ENCODE assay signal across 8 mouse cellular contexts in genomic region chr8:70539077-70539813, GRCm38 (mm10). TPM values are rescaled to one million over a fixed set of nuclear protein-coding genes. Genes with fewer than 3 reads are reported as not detected.
A peak's percentile ranks its signal among the peaks of the same experiment; 100 is the strongest.
DNase-seq lines count a peak whose midpoint lies in the region; ATAC-seq and TF ChIP-seq lines count a peak whose summit lies in the region.

Gene Ell (plus strand): TSS chr8:70539457.

- no peak for TF ChIP-seq CTCF in liver, embryonic 14.5 days (IDR thresholded peaks at IDR 0.05; ENCODE audit: low read depth)
- TF ChIP-seq CTCF in stomach, postnatal 0 days (IDR thresholded peaks at IDR 0.05; ENCODE audit: low read depth), result no peak; the same call in 1 of the 2 replicates

- TF ChIP-seq EP300 in liver, embryonic 14.5 days (IDR thresholded peaks at IDR 0.05; ENCODE audit: low read depth), result no peak
- TF ChIP-seq EP300 in stomach, postnatal 0 days (optimal IDR thresholded peaks at IDR 0.05), result peak; percentile 80

- H3K9me3 ChIP-seq in forebrain, embryonic 10.5 days, result no peaks in the 10 kb centered on the region
- H3K9me3 ChIP-seq in heart, embryonic 15.5 days (replicated peaks), result no peaks in the 10 kb centered on the region
- no peaks in the 10 kb centered on the region for H3K9me3 ChIP-seq in liver, embryonic 14.5 days (ENCODE audit: control insufficient read depth, low read length)
- H3K9me3 ChIP-seq in neural tube, embryonic 11.5 days (ENCODE audit: control insufficient read depth, low read length), result no peaks in the 10 kb centered on the region
- H3K9me3 ChIP-seq in stomach, postnatal 0 days (ENCODE audit: control insufficient read depth, low read length), result no peaks in the 10 kb centered on the region

- peak within 1 kb of the TSS; percentile 88 for H3K4me3 ChIP-seq in forebrain, embryonic 10.5 days
- peak within 1 kb of the TSS; percentile 89 for H3K4me3 ChIP-seq in heart, embryonic 15.5 days
- H3K4me3 ChIP-seq in liver, embryonic 14.5 days (ENCODE audit: insufficient read depth in 1 of 2, low read depth in 2 of 2, low read length in 2 of 2), result peak within 1 kb of the TSS; percentile 88 to 96
- H3K4me3 ChIP-seq in neural tube, embryonic 11.5 days (ENCODE audit: low read depth, low read length), result peak within 1 kb of the TSS; percentile 71
- H3K4me3 ChIP-seq in stomach, postnatal 0 days (ENCODE audit: low read depth, low read length), result peak within 1 kb of the TSS; percentile 87

- H3K27ac ChIP-seq in forebrain, embryonic 10.5 days, result peak within 1 kb of the TSS; percentile 92
- peak within 1 kb of the TSS; percentile 96 for H3K27ac ChIP-seq in heart, embryonic 15.5 days
- H3K27ac ChIP-seq in liver, embryonic 14.5 days, result peak within 1 kb of the TSS; percentile 96
- H3K27ac ChIP-seq in neural tube, embryonic 11.5 days (ENCODE audit: low read depth, low read length), result peak within 1 kb of the TSS; percentile 82
- peak within 1 kb of the TSS; percentile 97 for H3K27ac ChIP-seq in stomach, postnatal 0 days (replicated peaks)

- peak within 1 kb of the TSS; percentile 93 for H3K4me2 ChIP-seq in heart, embryonic 15.5 days
- H3K4me2 ChIP-seq in liver, embryonic 14.5 days (ENCODE audit: low read depth), result peak within 1 kb of the TSS; percentile 97
- peak within 1 kb of the TSS; percentile 80 for H3K4me2 ChIP-seq in neural tube, embryonic 11.5 days (ENCODE audit: low read depth)
- H3K4me2 ChIP-seq in stomach, postnatal 0 days (replicated peaks; ENCODE audit: low read depth), result peak within 1 kb of the TSS; percentile 95

- peak within 1 kb of the TSS; percentile 91 for H3K9ac ChIP-seq in heart, embryonic 15.5 days
- peak within 1 kb of the TSS; percentile 88 for H3K9ac ChIP-seq in liver, embryonic 14.5 days (replicated peaks)
- peak within 1 kb of the TSS; percentile 55 for H3K9ac ChIP-seq in neural tube, embryonic 11.5 days (ENCODE audit: low read length)
- peak within 1 kb of the TSS; percentile 89 for H3K9ac ChIP-seq in stomach, postnatal 0 days (ENCODE audit: low read length)

- peak; percentile 97 to 98 for DNase-seq in CD8-positive naive resting alpha-beta T cell, adult 2 months (ENCODE audit: low read depth in 2 of 2, low spot score in 2 of 2)
- peak; percentile 100 for DNase-seq in c-Kit-positive CD71-negative TER-119-negative erythroid progenitor cells, embryonic 14.5 days (ENCODE audit: low read depth)
- peak; percentile 99 for DNase-seq in forebrain, embryonic 10.5 days (ENCODE audit: extremely low spot score, low spot score)
- peak; percentile 100 for DNase-seq in kidney, postnatal 25 days
- peak; percentile 99 to 100 (median 100) for DNase-seq in liver, embryonic 14.5 days (ENCODE audit: low read depth in 3 of 3, low spot score in 3 of 3)
- DNase-seq in neural tube, embryonic 11.5 days (ENCODE audit: low spot score), result peak; percentile 99
- DNase-seq in stomach, postnatal 0 days (ENCODE audit: low spot score), result peak; percentile 100

- H3K36me3 ChIP-seq in forebrain, embryonic 10.5 days (replicated peaks), result peaks cover 34% of the 10 kb centered on the region
- peaks cover 21% of the 10 kb centered on the region for H3K36me3 ChIP-seq in heart, embryonic 15.5 days
- H3K36me3 ChIP-seq in liver, embryonic 14.5 days (replicated peaks; ENCODE audit: control insufficient read depth, insufficient read depth, low read depth), result peaks cover 5% of the 10 kb centered on the region; the same call in 1 of the 2 replicates
- peaks cover 12% of the 10 kb centered on the region for H3K36me3 ChIP-seq in neural tube, embryonic 11.5 days (ENCODE audit: control insufficient read depth, insufficient read depth, low read length)
- peaks cover 8% of the 10 kb centered on the region for H3K36me3 ChIP-seq in stomach, postnatal 0 days (ENCODE audit: control insufficient read depth, insufficient read depth, low read length)

- WGBS in forebrain, embryonic 10.5 days, result under 1% methylated on average over 57 of the region's 58 CpGs
- WGBS in heart, embryonic 15.5 days, result under 1% methylated on average over 58 of the region's 58 CpGs
- WGBS in liver, embryonic 14.5 days (ENCODE audit: insufficient replicate concordance), result under 1% methylated on average over 58 of the region's 58 CpGs
- under 1% methylated on average over 57 of the region's 58 CpGs for WGBS in neural tube, embryonic 11.5 days
- WGBS in stomach, postnatal 0 days, result under 1% methylated on average over 48 of the region's 58 CpGs

- peak; percentile 89 for ATAC-seq in heart, embryonic 15.5 days (replicated peaks; ENCODE audit: insufficient number of reproducible peaks, insufficient read depth, low FRiP score, low read depth)
- peak; percentile 84 for ATAC-seq in liver, embryonic 14.5 days (ENCODE audit: insufficient read depth)
- peak; percentile 85 for ATAC-seq in neural tube, embryonic 11.5 days (ENCODE audit: insufficient read depth, low FRiP score, low TSS enrichment)
- peak; percentile 90 for ATAC-seq in stomach, postnatal 0 days (ENCODE audit: low FRiP score, low TSS enrichment)

- H3K27me3 ChIP-seq in forebrain, embryonic 10.5 days (ENCODE audit: poor library complexity, severe bottlenecking), result no peaks in the 10 kb centered on the region
- H3K27me3 ChIP-seq in heart, embryonic 15.5 days, result no peaks in the 10 kb centered on the region
- no peaks in the 10 kb centered on the region for H3K27me3 ChIP-seq in liver, embryonic 14.5 days (ENCODE audit: control insufficient read depth, insufficient read depth, low read length)
- H3K27me3 ChIP-seq in neural tube, embryonic 11.5 days (ENCODE audit: control insufficient read depth, insufficient read depth, low read length), result no peaks in the 10 kb centered on the region
- no peaks in the 10 kb centered on the region for H3K27me3 ChIP-seq in stomach, postnatal 0 days (ENCODE audit: control insufficient read depth, insufficient read depth, low read length)

- H3K4me1 ChIP-seq in forebrain, embryonic 10.5 days, result peaks cover 41% of the 10 kb centered on the region
- H3K4me1 ChIP-seq in heart, embryonic 15.5 days (replicated peaks), result peaks cover 38% of the 10 kb centered on the region
- peaks cover 18 to 36% of the 10 kb centered on the region in 2 experiments for H3K4me1 ChIP-seq in liver, embryonic 14.5 days (replicated peaks; ENCODE audit: control insufficient read depth in 2 of 2, insufficient read depth in 2 of 2, low read length in 1 of 2)
- H3K4me1 ChIP-seq in neural tube, embryonic 11.5 days (ENCODE audit: control insufficient read depth, insufficient read depth, low read length), result peaks cover 13% of the 10 kb centered on the region
- no peaks in the 10 kb centered on the region; the same call in 1 of the 2 replicates for H3K4me1 ChIP-seq in stomach, postnatal 0 days (replicated peaks; ENCODE audit: control insufficient read depth, insufficient read depth)

RNA-seq across cellular contexts. Expression of gene Ell, which starts in this region (rescaled TPM):
- 20.8 and 22.7 TPM in 2 replicates for polyA plus RNA-seq in forebrain, embryonic 10.5 days (2016; fragmentation: Nextera tagmentation; extraction: Ambion mirVana)
- polyA plus RNA-seq in heart, embryonic 15.5 days (2015; fragmentation: Nextera tagmentation; extraction: Ambion mirVana), result 10.8 and 15.0 TPM in 2 replicates
- 8.9 and 9.6 TPM in 2 replicates for polyA plus RNA-seq in liver, embryonic 14.5 days (2012; rRNA removed)
- polyA plus RNA-seq in liver, embryonic 14.5 days (2014; fragmentation: Nextera tagmentation; extraction: Ambion mirVana), result 7.7 and 9.2 TPM in 2 replicates
- polyA plus RNA-seq in neural tube, embryonic 11.5 days (2014; fragmentation: Nextera tagmentation; extraction: Ambion mirVana), result 18.8 and 22.2 TPM in 2 replicates
- polyA plus RNA-seq in stomach, postnatal 0 days (2015; fragmentation: Nextera tagmentation; extraction: Ambion mirVana), result 11.1 and 13.5 TPM in 2 replicates

Comparison
In these comparisons a context has a peak if more than half of its experiments do, and no peak if none do; other contexts are left out.
1. Peak in every context shown above with its lines: DNase-seq, ATAC-seq, H3K4me3 ChIP-seq and H3K27ac ChIP-seq.